Mouse (Mus musculus) lung, adult 2 months (tissue): Measurements from ENCODE around the gene Styk1. TPM values are rescaled to one million over a fixed set of nuclear protein-coding genes. Genes with fewer than 3 reads are reported as not detected.

ENCODE experiments used
- DNase-seq: peaks from one replicate; pipeline ENCODE4 v3.0.0; 2022
- H3K4me1 ChIP-seq: fragments of 200-500 bp; 2 replicates; pipeline ENCODE4 v1.6.1; 2011; ENCODE audit warnings: low read length; ENCODE audit not compliant: control insufficient read depth, insufficient read depth
- H3K4me3 ChIP-seq: fragments of 200-500 bp; replicated peaks from 2 replicates; pipeline ENCODE3; 2011; ENCODE audit warnings: low read depth, mild to moderate bottlenecking, control low read depth, low read length; ENCODE audit errors: extremely low read depth
- CTCF ChIP-seq: fragments of 200-500 bp; IDR thresholded peaks from 2 replicates; pipeline ENCODE4 v1.5.1; 2011; ENCODE audit warnings: mild to moderate bottlenecking, low read length, control low read depth; ENCODE audit not compliant: insufficient read depth
- POLR2A ChIP-seq: fragments of 200-500 bp; IDR thresholded peaks from 2 replicates; pipeline ENCODE4 v1.6.1; 2011; ENCODE audit warnings: low read depth, mild to moderate bottlenecking, control low read depth, low read length, borderline replicate concordance; ENCODE audit errors: extremely low read depth
- WGBS: fragments of 180-500 bp; shearing (Covaris S2); methylation state at CpG from one replicate; pipeline ENCODE4 v1.1.7; 2018; 5-methylcytosine and 5-hydroxymethylcytosine counted together
- polyA plus RNA-seq: library from polyadenylated mRNA; depleted of rRNA; stranded (reverse); fragments of >200 nt; gene quantifications from 2 replicates; pipeline ENCODE4 v1.2.3, GENCODE M21; 2012; rRNA removed

Gene Styk1
- polyA plus RNA-seq: 0.45 and 0.71 TPM in 2 replicates

DNA sequence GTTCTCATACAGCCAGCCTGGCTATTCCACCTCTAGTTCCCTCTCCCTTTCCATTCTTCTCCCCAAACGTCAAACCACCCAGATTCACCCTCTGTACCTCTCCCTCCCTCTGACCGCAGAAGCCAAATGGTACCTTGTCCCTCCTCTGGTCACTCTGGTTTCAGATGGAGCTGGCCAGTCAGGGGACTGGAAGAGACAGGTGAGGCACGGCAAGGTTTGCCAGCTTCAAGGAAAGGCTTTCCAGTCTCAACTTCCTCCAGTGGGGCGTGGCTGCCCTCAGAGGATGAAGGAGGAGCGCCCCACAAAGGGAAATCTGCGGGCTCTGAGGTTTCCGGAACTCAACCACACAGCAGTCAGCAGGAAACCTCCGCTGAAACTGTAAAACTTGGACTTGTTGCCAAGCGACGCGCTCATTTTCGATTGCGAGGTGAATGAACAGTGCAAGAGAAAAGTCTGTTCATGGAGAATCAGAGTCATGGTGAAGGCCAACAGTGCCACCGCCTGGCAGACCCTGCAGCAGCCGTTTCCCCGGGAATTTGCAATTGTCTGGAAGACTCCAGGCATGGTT lies at the start of gene Styk1:
Gene Styk1 (minus strand): TSS at position 246 of the 568 bp plus-strand sequence.
- H3K4me3 ChIP-seq: peak within 1 kb of the TSS; percentile 0
- peak; percentile 56 for DNase-seq
- no peaks in the 10 kb centered on the region for H3K4me1 ChIP-seq
- no peak for TF ChIP-seq POLR2A
- peak; percentile 72 for TF ChIP-seq CTCF
- WGBS: under 1% methylated on average over 16 of the region's 16 CpGs

DNA sequence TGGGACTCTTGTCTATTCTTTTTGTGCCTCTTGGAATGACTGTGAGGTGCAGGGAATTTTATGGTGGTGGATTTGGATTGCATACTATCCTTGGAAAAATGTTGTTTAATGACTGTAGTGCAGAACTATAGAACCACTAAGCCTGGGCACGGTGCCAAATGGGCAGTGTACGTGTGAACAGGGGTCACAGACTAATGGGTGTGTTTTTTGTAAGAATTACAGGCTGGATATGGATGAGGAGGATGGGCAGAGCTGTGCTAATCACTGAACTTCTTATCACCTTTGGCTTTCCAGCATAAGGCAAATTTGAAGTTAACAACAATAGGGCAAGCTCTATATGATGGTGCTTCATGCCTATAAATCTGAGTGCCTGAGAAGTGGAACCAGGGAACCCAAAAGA lies 49.6 kb upstream of the Styk1 start:
- TF ChIP-seq CTCF: no peak
- no peak for TF ChIP-seq POLR2A
- Histone ChIP-seq H3K4me3 (no peak overlapping the region), H3K4me1 (no peaks in the 10 kb centered on the region)
- no peak for DNase-seq
- 44% methylated on average over 2 of the region's 2 CpGs for WGBS

DNA sequence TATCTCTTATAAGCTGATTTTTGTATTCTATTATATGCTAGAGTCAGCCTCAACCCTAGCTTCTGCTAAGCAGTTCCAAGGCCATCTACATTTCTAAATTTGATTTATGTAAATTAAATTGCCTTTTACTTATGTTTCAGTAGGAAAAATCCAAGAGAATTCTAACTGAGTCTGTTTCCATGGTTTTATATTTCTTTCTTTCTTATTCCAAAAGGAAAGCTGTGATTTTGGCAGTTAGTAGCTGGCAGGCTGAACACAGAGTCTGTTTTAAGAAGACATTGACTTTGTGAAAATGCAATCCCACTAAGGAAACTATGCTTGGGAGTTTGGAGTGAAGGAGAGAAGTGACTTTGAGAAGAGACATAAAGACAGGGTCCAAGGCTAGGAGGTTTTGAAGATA lies 49.2 kb upstream of the Styk1 start:
- H3K4me1 ChIP-seq: no peaks in the 10 kb centered on the region
- no peak for DNase-seq
- TF ChIP-seq CTCF: no peak
- no peak for TF ChIP-seq POLR2A
- H3K4me3 ChIP-seq: no peak overlapping the region

DNA sequence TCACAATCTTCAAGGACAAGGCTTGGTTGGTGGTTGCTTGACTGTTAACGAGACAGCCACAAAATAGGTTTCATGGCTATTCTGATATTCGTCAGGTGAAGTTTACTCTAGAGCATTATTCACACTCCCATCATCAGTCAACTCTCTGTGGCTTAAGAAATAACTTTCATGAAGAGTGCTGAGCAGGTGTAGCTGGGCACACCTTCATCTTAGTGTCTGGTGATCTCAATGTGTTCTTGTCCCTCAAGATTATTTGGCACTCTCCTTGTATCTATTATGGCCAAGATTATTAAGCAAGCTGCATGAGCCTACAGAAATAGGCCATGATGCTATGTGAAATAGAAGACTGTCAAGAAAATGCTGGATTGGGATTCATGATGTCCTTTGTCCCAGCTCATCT lies 47.9 kb upstream of the Styk1 start:
- WGBS: 91% methylated on average over 2 of the region's 2 CpGs

DNA sequence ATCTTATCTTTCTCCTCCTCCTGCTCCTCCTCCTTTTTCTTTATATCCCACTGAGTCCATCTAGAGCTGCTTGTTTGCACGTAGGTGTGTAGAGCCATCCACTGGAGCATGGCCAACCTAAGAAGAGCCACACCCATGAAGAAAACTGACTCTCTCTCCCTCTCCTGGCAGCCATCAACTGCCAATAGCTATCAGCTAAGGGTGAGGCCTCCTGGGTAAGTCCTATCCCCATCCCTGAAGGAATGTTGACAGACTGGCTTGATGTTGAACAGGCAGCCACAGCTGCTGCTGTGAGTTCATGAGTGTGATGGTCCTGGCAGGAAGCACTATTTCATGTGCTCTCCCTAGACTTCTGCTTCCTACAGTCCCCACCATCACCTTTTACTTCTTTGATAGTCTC lies 43.3 kb upstream of the Styk1 start:
- 45% methylated on average over 1 of the region's 1 CpGs for WGBS
- no peak for DNase-seq
- TF ChIP-seq CTCF: no peak
- TF ChIP-seq POLR2A: no peak
- H3K4me1 ChIP-seq: no peaks in the 10 kb centered on the region
- no peak overlapping the region for H3K4me3 ChIP-seq

More for the DNA sequence above, 47.9 kb upstream of the Styk1 start:
- H3K4me3 ChIP-seq: no peak overlapping the region
- no peak for DNase-seq
- no peaks in the 10 kb centered on the region for H3K4me1 ChIP-seq
- no peak for TF ChIP-seq CTCF
- TF ChIP-seq POLR2A: no peak

DNA sequence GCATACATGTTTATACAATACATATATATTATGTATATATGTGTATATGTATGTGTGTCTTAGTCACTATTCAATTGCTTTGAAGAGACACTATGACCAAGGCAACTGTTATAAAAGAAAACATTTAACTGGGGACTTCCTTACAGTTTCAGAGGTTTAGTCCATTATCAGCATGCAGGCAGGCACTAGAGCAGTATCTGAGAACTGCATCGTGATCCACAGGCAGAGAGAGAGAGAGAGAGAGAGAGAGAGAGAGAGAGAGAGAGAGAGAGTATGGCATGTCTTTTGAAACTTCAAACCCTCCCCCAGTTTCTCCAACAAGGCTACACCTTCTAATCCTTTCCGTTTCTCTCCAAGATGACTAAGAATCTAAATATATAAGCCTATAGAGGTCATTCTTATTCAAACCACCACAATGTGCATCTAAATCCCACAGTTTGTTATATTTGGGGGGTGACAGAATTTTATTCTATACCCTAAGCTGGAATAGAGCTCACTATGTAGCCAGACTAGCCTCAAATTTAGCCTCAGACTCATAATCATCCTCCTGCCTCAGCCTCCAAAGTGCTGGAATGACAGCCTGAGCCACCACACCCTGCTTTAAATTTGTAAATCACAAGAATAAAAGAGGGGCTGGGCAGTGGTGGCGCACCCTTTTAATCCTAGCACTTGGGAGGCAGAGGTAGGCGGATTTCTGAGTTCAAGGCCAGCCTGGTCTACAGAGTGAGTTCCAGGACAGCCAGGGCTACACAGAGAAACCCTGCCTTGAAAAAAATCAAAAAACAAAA lies 40.7 kb upstream of the Styk1 start:
- 73% methylated on average over 4 of the region's 4 CpGs for WGBS
- no peak for DNase-seq
- no peak overlapping the region for H3K4me3 ChIP-seq
- no peaks in the 10 kb centered on the region for H3K4me1 ChIP-seq
- no peak for TF ChIP-seq POLR2A
- TF ChIP-seq CTCF: no peak

DNA sequence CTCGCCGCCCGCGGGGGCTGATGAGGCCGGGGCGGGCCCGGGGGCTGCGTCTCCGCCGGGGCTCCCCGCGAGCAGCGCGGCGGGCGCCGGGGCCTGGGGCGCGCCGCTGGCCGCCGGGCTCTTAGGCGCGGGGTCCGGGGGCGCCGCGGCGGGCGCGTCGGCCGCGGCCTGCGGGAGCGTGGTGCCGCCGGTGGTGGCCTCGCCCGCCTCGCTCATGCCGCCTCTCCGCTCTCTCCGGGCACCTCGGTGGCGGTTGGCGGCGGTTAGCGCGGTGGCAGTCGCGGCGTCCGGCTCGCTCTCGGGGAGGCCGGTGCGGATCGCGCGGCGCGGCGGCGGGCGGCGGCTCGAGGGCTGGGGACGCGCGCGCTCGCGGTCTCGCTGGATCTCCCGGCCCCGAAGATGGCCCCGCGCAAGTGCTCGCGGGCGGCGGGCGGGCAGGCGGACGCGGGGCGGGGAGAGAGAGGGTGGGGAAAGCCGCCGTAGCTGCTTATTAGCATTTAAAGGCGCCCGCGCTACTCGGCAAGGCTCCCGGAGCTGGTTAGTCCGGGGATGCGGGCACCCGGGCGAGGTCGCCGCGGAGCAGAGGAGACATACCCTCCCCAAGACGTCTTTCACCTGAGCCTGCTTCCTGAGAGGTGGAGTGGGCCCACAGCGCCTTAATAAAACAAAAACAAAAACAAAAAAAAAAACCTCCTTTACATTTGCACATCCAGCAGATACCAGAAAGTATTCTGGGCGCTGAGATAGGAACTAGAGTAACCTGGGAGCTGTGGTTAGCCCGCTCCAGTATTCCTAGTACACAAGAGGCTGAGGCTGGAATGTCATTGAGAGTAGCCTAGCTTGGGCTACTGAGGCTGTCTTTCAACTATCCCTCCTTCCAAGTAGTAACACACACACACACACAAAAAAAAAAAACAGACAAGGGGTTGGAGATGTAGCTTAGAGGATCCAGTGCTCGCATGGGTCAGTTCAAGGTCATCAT lies 34.9 kb upstream of the Styk1 start, which contains the start of gene Ybx3:
Gene Ybx3 (minus strand): TSS at position 437 of the 982 bp plus-strand sequence.
- TF ChIP-seq CTCF (no peak), POLR2A (no peak)
- H3K4me3 ChIP-seq: peak within 1 kb of the TSS; percentile 70
- WGBS: 4% methylated on average over 89 of the region's 107 CpGs
- peak; percentile 80 for DNase-seq
- H3K4me1 ChIP-seq: peaks cover 13% of the 10 kb centered on the region

DNA sequence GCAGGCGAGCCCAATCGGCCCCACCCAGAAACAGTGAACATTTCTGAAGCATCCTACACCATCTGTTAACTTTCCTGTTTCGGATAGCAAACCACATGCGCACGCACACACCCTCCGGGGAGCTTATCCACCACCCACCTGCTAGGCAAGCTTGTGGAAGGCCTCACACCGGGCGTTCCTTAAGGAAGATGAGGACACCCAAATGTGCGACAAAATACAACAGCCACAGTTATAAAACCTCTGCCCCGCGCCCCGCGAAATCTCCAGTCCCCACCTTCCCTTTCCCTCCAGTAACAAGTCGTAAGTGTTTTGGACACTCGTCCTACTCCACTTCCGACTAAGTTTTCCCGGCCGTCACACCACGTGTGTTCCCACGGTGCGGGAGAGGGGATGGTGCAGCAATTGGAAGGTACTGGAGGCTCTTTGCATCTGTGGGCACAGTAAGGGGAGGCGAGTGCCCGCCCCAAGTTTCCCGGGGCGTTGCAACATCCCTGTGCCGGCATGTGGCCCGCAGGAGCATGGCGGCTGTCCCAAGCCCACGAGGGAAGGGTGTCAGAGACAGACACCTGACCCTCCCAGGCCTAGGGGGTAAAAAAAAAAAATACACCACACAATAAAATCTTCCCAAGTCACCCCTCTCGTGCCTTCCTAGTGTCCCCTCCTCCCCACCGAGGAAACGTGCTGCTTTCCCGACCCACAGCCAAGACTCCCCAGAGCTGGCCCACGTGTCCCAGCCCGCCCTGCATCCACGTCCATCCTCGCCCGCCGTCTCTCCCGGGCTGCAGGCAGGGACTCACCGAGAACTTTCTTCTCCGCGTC lies 34.0 kb upstream of the Styk1 start:
- H3K4me1 ChIP-seq: peaks cover 16% of the 10 kb centered on the region
- under 1% methylated on average over 43 of the region's 43 CpGs for WGBS
- H3K4me3 ChIP-seq: peak overlapping the region; percentile 70
- DNase-seq: peak; percentile 69
- TF ChIP-seq CTCF: no peak
- no peak for TF ChIP-seq POLR2A
